Comparison of ENCODE assay signal across 21 mouse cellular contexts in the genomic region with DNA sequence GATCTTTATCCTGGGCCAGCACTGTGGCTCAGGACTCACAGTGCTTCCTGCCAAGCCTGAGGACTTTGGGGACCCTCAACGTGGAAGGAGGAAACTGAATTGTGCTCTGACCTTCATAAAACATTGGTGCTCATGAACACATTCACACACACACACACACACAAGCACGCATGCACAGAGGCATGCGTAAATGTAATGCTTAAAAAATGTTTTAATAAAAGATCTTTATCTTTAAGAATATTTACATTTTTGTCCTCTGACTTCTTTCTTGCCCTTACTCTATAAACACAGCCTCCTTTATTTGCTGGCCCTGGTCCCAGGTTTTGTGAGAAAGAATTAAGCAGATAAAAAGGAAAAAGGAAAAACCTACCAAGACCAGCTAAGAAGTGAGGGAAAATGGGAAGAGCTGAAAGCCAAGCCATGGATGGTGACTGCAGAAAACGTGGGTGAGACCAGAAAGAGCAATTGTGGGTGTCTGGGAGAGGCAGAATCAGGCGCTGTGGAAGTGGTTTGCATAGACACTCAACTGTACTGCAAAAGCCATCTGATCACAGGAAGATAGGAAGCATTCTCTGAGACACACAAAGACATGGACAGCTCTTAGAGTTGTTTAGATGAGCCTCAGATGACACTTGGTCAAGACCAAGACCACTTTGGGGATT. TPM values are rescaled to one million over a fixed set of nuclear protein-coding genes. Genes with fewer than 3 reads are reported as not detected.
DNase-seq lines count a peak whose midpoint lies in the region; ATAC-seq and TF ChIP-seq lines count a peak whose summit lies in the region.
"Had no signal": no experiment of that assay in that cellular context is flagged by ENCODE, and none has a peak within 500 bp of the region (broad histone marks: within the 10 kb centered on the region; RNA-seq: fewer than 3 reads in every experiment).

No protein-coding gene starts in this region.

- peak; percentile 70 for ATAC-seq in lung, embryonic 14.5 days (ENCODE audit: insufficient read depth)
- ATAC-seq: forebrain, embryonic 16.5 days; midbrain, embryonic 15.5 days had no signal

- 21% methylated on average over 5 of the region's 5 CpGs for WGBS in lung, embryonic 14.5 days
- 26% methylated on average over 5 of the region's 5 CpGs for WGBS in lung, adult 2 months

- H3K9ac ChIP-seq in lung, embryonic 14.5 days = no peak overlapping the region
- H3K9ac ChIP-seq: hindbrain, embryonic 13.5 days; liver, embryonic 13.5 days; midbrain, embryonic 15.5 days had no signal

- peak; percentile 21 for DNase-seq in heart, postnatal 4 days
- DNase-seq in heart, adult 11 months = no peak
- DNase-seq in lung, embryonic 14.5 days = peak; percentile 84
- DNase-seq in lung, adult 2 months = no peak
- DNase-seq in lung, postnatal 4 days = peak; percentile 27 to 33
- DNase-seq in spleen, postnatal 14 days (ENCODE audit: low spot score in 2 of 2) = no peak
- no peak for DNase-seq in cerebellum, postnatal 10 days
- DNase-seq: adrenal gland, adult 8-10 months; cerebellum, adult 11-12 months; cerebellum, postnatal 36 days; gastrocnemius, adult 2 months; heart, adult 2 months; kidney, adult 2 months; left cerebral cortex, postnatal 4 days; liver, embryonic 13.5 days; spleen, adult 18-20 months had no signal

- H3K4me1 ChIP-seq in lung, embryonic 14.5 days (ENCODE audit: insufficient read depth) = peaks cover 21% of the 10 kb centered on the region
- no peaks in the 10 kb centered on the region; the same call in 1 of the 2 replicates for H3K4me1 ChIP-seq in lung, adult 2 months (ENCODE audit: control insufficient read depth, insufficient read depth, low read length)
- H3K4me1 ChIP-seq in embryonic fibroblast, embryonic 13.5 days (ENCODE audit: control insufficient read depth, insufficient read depth, low read length) = peaks cover 10% of the 10 kb centered on the region
- H3K4me1 ChIP-seq: hindbrain, embryonic 13.5 days; liver, embryonic 13.5 days; midbrain, embryonic 15.5 days had no signal

- H3K9me3 ChIP-seq in lung, embryonic 14.5 days (ENCODE audit: low read depth, low read length) = no peaks in the 10 kb centered on the region
- H3K9me3 ChIP-seq: hindbrain, embryonic 13.5 days; liver, embryonic 13.5 days; midbrain, embryonic 15.5 days had no signal

- peak overlapping the region; percentile 85 for H3K27ac ChIP-seq in lung, embryonic 14.5 days (ENCODE audit: low read depth)
- peak overlapping the region; percentile 30; the same call in 1 of the 2 replicates for H3K27ac ChIP-seq in embryonic fibroblast, embryonic 13.5 days (ENCODE audit: insufficient read depth, low read length)
- H3K27ac ChIP-seq: gastrocnemius, adult 2 months; heart, adult 2 months; hindbrain, embryonic 13.5 days; liver, embryonic 13.5 days; midbrain, embryonic 15.5 days had no signal

- TF ChIP-seq POLR2A in lung, adult 2 months (IDR thresholded peaks at IDR 0.05; ENCODE audit: borderline replicate concordance, extremely low read depth, low read depth, low read length) = no peak
- no peak for TF ChIP-seq POLR2A in embryonic fibroblast, embryonic 13.5 days (IDR thresholded peaks at IDR 0.05; ENCODE audit: low read depth, low read length)

- H3K27me3 ChIP-seq in lung, embryonic 14.5 days (ENCODE audit: insufficient read depth, low read length) = no peaks in the 10 kb centered on the region
- H3K27me3 ChIP-seq: hindbrain, embryonic 13.5 days; liver, embryonic 13.5 days; midbrain, embryonic 15.5 days had no signal

- H3K36me3 ChIP-seq in lung, embryonic 14.5 days (ENCODE audit: insufficient read depth) = no peaks in the 10 kb centered on the region
- H3K36me3 ChIP-seq: hindbrain, embryonic 13.5 days; liver, embryonic 13.5 days; midbrain, embryonic 15.5 days had no signal

- TF ChIP-seq CTCF in lung, embryonic 14.5 days (IDR thresholded peaks at IDR 0.05; ENCODE audit: low read depth) = no peak
- no peak for TF ChIP-seq CTCF in lung, adult 2 months (IDR thresholded peaks at IDR 0.05; ENCODE audit: insufficient read depth, low read length)
- TF ChIP-seq CTCF in embryonic fibroblast, embryonic 13.5 days (IDR thresholded peaks at IDR 0.05; ENCODE audit: borderline replicate concordance, insufficient read depth, low read length) = no peak

- H3K4me2 ChIP-seq in lung, embryonic 14.5 days = no peak overlapping the region
- H3K4me2 ChIP-seq: hindbrain, embryonic 13.5 days; liver, embryonic 13.5 days; midbrain, embryonic 15.5 days had no signal

- no peak overlapping the region for H3K4me3 ChIP-seq in lung, embryonic 14.5 days (ENCODE audit: low read depth, low read length)
- H3K4me3 ChIP-seq in lung, adult 2 months (replicated peaks; ENCODE audit: extremely low read depth, low read depth, low read length) = no peak overlapping the region
- H3K4me3 ChIP-seq in embryonic fibroblast, embryonic 13.5 days (ENCODE audit: insufficient read depth, low read length) = no peak overlapping the region
- H3K4me3 ChIP-seq: gastrocnemius, adult 2 months; heart, adult 2 months; hindbrain, embryonic 13.5 days; liver, embryonic 13.5 days; midbrain, embryonic 15.5 days had no signal

RNA-seq across cellular contexts. Expression of gene Spats2l, which starts 56.7 kb away (rescaled TPM):
- 10 to 100 TPM; 29.7 to 32.7 TPM for total RNA-seq in heart, postnatal 4 days (2021)
- polyA plus RNA-seq in lung, embryonic 14.5 days (2014; fragmentation: Nextera tagmentation; extraction: Ambion mirVana) = 81.2 and 81.9 TPM in 2 replicates
- 6.7 and 7.4 TPM in 2 replicates for polyA plus RNA-seq in lung, adult 2 months (2012; rRNA removed)
- 24.4 and 50.3 TPM in 2 replicates for polyA plus RNA-seq in embryonic fibroblast, embryonic 13.5 days (2011; ENCODE audit: insufficient read length, low read depth, missing spikeins)
- total RNA-seq: megakaryocyte, adult 5-6 weeks had no signal

Comparison
In these comparisons a context has a peak if more than half of its experiments do, and no peak if none do; other contexts are left out.
1. DNase-seq: peak in heart, postnatal 4 days (single experiment), lung, embryonic 14.5 days (single experiment) and lung, postnatal 4 days (2 of 2); none in heart, adult 11 months (single experiment), lung, adult 2 months (single experiment), spleen, postnatal 14 days (0 of 2) and cerebellum, postnatal 10 days (0 of 2).